ENCODE assay signal across 16 mouse cellular contexts in genomic region chr9:83195007-83195406, GRCm38 (mm10). TPM values are rescaled to one million over a fixed set of nuclear protein-coding genes. Genes with fewer than 3 reads are reported as not detected.
DNase-seq lines count a peak whose midpoint lies in the region; ATAC-seq lines count a peak whose summit lies in the region.
"Had no signal": no experiment of that assay in that cellular context is flagged by ENCODE, and none has a peak within 500 bp of the region (broad histone marks: within the 10 kb centered on the region; RNA-seq: fewer than 3 reads in every experiment).

No protein-coding gene starts in this region.

- peaks cover 3% of the 10 kb centered on the region; the same call in 1 of the 2 replicates for H3K4me1 ChIP-seq in limb, embryonic 11.5 days (ENCODE audit: control insufficient read depth, insufficient read depth, low read length)
- H3K4me1 ChIP-seq in limb, embryonic 10.5 days = peaks cover 12% of the 10 kb centered on the region
- peaks cover 8% of the 10 kb centered on the region for H3K4me1 ChIP-seq in forebrain, embryonic 15.5 days
- H3K4me1 ChIP-seq in intestine, embryonic 16.5 days (ENCODE audit: control insufficient read depth, insufficient read depth, low read length) = no peaks in the 10 kb centered on the region
- H3K4me1 ChIP-seq: lung, embryonic 15.5 days; midbrain, embryonic 15.5 days had no signal

- H3K9me3 ChIP-seq in limb, embryonic 11.5 days (ENCODE audit: control insufficient read depth, low read length) = no peaks in the 10 kb centered on the region
- H3K9me3 ChIP-seq in limb, embryonic 10.5 days (replicated peaks) = no peaks in the 10 kb centered on the region
- H3K9me3 ChIP-seq in forebrain, embryonic 15.5 days = no peaks in the 10 kb centered on the region
- no peaks in the 10 kb centered on the region for H3K9me3 ChIP-seq in intestine, embryonic 16.5 days (ENCODE audit: control insufficient read depth, low read length)
- H3K9me3 ChIP-seq: embryonic facial prominence, embryonic 12.5 days; lung, embryonic 15.5 days; midbrain, embryonic 15.5 days had no signal

- no peak overlapping the region for H3K4me2 ChIP-seq in limb, embryonic 11.5 days (ENCODE audit: low read depth, severe bottlenecking)
- H3K4me2 ChIP-seq in forebrain, embryonic 15.5 days (replicated peaks) = no peak overlapping the region
- H3K4me2 ChIP-seq in intestine, embryonic 16.5 days (ENCODE audit: low read depth, low read length) = no peak overlapping the region
- H3K4me2 ChIP-seq: embryonic facial prominence, embryonic 12.5 days; lung, embryonic 15.5 days; midbrain, embryonic 15.5 days had no signal

- H3K27ac ChIP-seq in limb, embryonic 11.5 days (replicated peaks; ENCODE audit: low read depth, low read length) = no peak overlapping the region
- no peak overlapping the region for H3K27ac ChIP-seq in limb, embryonic 10.5 days
- H3K27ac ChIP-seq in forebrain, embryonic 15.5 days (replicated peaks) = no peak overlapping the region
- no peak overlapping the region for H3K27ac ChIP-seq in intestine, embryonic 16.5 days (ENCODE audit: low read length)
- H3K27ac ChIP-seq: embryonic facial prominence, embryonic 12.5 days; lung, embryonic 15.5 days; midbrain, embryonic 15.5 days; stomach, postnatal 0 days had no signal

- ATAC-seq in limb, embryonic 11.5 days (ENCODE audit: insufficient number of reproducible peaks, low FRiP score, low TSS enrichment, low read depth) = 0 out of 2 replicates have a peak, but pooled peaks have one; percentile 21
- ATAC-seq in forebrain, embryonic 15.5 days (replicated peaks) = peak; percentile 57
- ATAC-seq in intestine, embryonic 16.5 days = no peak
- no peak for ATAC-seq in granulocyte monocyte progenitor cell, adult 5-6 weeks (replicated peaks; ENCODE audit: poor library complexity, severe bottlenecking)
- ATAC-seq: midbrain, embryonic 15.5 days had no signal

- 34% methylated on average over 6 of the region's 6 CpGs for WGBS in limb, embryonic 11.5 days
- 61% methylated on average over 6 of the region's 6 CpGs for WGBS in limb, embryonic 10.5 days
- WGBS in forebrain, embryonic 15.5 days = 35% methylated on average over 6 of the region's 6 CpGs
- 46% methylated on average over 6 of the region's 6 CpGs for WGBS in intestine, embryonic 16.5 days

- H3K36me3 ChIP-seq in limb, embryonic 11.5 days (ENCODE audit: control insufficient read depth, insufficient read depth, low read length) = no peaks in the 10 kb centered on the region; the same call in 1 of the 2 replicates
- H3K36me3 ChIP-seq in limb, embryonic 10.5 days = no peaks in the 10 kb centered on the region
- no peaks in the 10 kb centered on the region for H3K36me3 ChIP-seq in forebrain, embryonic 15.5 days
- no peaks in the 10 kb centered on the region for H3K36me3 ChIP-seq in intestine, embryonic 16.5 days (ENCODE audit: control insufficient read depth, insufficient read depth, low read length)
- H3K36me3 ChIP-seq: embryonic facial prominence, embryonic 12.5 days; lung, embryonic 15.5 days; midbrain, embryonic 15.5 days had no signal

- DNase-seq in limb, embryonic 11.5 days (ENCODE audit: low spot score) = peak; percentile 30
- DNase-seq in limb, embryonic 10.5 days (ENCODE audit: low spot score) = no peak
- DNase-seq in embryo, embryonic 11 days = peak; percentile 16
- peak; percentile 37 for DNase-seq in mesoderm, embryonic 11.5 days (ENCODE audit: low read depth, low spot score)
- no peak for DNase-seq in frontal cortex, postnatal 10 days (ENCODE audit: low spot score in 2 of 2)
- DNase-seq: adrenal gland, postnatal 14 days; heart, postnatal 36 days; kidney, postnatal 36 days had no signal

- no peak overlapping the region for H3K9ac ChIP-seq in limb, embryonic 11.5 days (ENCODE audit: low read length)
- no peak overlapping the region for H3K9ac ChIP-seq in forebrain, embryonic 15.5 days (replicated peaks)
- no peak overlapping the region for H3K9ac ChIP-seq in intestine, embryonic 16.5 days (ENCODE audit: low read depth, low read length)
- H3K9ac ChIP-seq: embryonic facial prominence, embryonic 12.5 days; lung, embryonic 15.5 days; midbrain, embryonic 15.5 days had no signal

- no peak overlapping the region for H3K4me3 ChIP-seq in limb, embryonic 11.5 days (ENCODE audit: low read depth, low read length)
- no peak overlapping the region for H3K4me3 ChIP-seq in limb, embryonic 10.5 days
- no peak overlapping the region for H3K4me3 ChIP-seq in forebrain, embryonic 15.5 days
- no peak overlapping the region for H3K4me3 ChIP-seq in intestine, embryonic 16.5 days (ENCODE audit: low read length)
- H3K4me3 ChIP-seq: embryonic facial prominence, embryonic 12.5 days; lung, embryonic 15.5 days; midbrain, embryonic 15.5 days had no signal

- no peaks in the 10 kb centered on the region for H3K27me3 ChIP-seq in limb, embryonic 11.5 days (ENCODE audit: control insufficient read depth, insufficient read depth, low read length)
- H3K27me3 ChIP-seq in limb, embryonic 10.5 days (ENCODE audit: low read depth, poor library complexity, severe bottlenecking) = no peaks in the 10 kb centered on the region
- H3K27me3 ChIP-seq in forebrain, embryonic 15.5 days = no peaks in the 10 kb centered on the region
- H3K27me3 ChIP-seq in intestine, embryonic 16.5 days (replicated peaks; ENCODE audit: control insufficient read depth, insufficient read depth, low read length) = no peaks in the 10 kb centered on the region
- H3K27me3 ChIP-seq: CH12.LX; embryonic facial prominence, embryonic 12.5 days; lung, embryonic 15.5 days; midbrain, embryonic 15.5 days had no signal

RNA-seq across cellular contexts. Expression of gene Hmgn3, which starts 48.5 kb away (rescaled TPM):
- 155 and 157 TPM in 2 replicates for polyA plus RNA-seq in limb, embryonic 11.5 days (2014; fragmentation: Nextera tagmentation; extraction: Ambion mirVana)
- 83.1 and 116 TPM in 2 replicates for polyA plus RNA-seq in limb, embryonic 10.5 days (2016; fragmentation: Nextera tagmentation; extraction: Ambion mirVana)
- 175 and 195 TPM in 2 replicates for polyA plus RNA-seq in forebrain, embryonic 15.5 days (2015; fragmentation: Nextera tagmentation; extraction: Ambion mirVana)
- 48.7 and 53.4 TPM in 2 replicates for polyA plus RNA-seq in intestine, embryonic 16.5 days (2015; fragmentation: Nextera tagmentation; extraction: Ambion mirVana)
- 38.3 and 41.4 TPM in 2 replicates for total RNA-seq in granulocyte monocyte progenitor cell, adult 5-6 weeks (2014; fragmentation: Nextera tagmentation)
- total RNA-seq in granulocyte monocyte progenitor cell, adult 5-6 weeks (2017) = 14.3 and 24.5 TPM in 2 replicates

Comparison
In these comparisons a context has a peak if more than half of its experiments do, and no peak if none do; other contexts are left out.
1. DNase-seq: peak in limb, embryonic 11.5 days (single experiment), embryo, embryonic 11 days (single experiment) and mesoderm, embryonic 11.5 days (single experiment); none in limb, embryonic 10.5 days (single experiment) and frontal cortex, postnatal 10 days (0 of 2).
2. ATAC-seq: peak in limb, embryonic 11.5 days (single experiment) and forebrain, embryonic 15.5 days (single experiment); none in intestine, embryonic 16.5 days (single experiment) and granulocyte monocyte progenitor cell, adult 5-6 weeks (single experiment).